Mouse (Mus musculus) C2C12 (cell line): ENCODE data around the gene Lmx1b. TPM values are rescaled to one million over a fixed set of nuclear protein-coding genes. Genes with fewer than 3 reads are reported as not detected.

Source experiments
- H3K27me3 ChIP-seq: one replicate; pipeline ENCODE4 v1.6.1; 2011; ENCODE audit not compliant: control insufficient read depth, insufficient read depth, insufficient read length
- H3K36me3 ChIP-seq: one replicate; pipeline ENCODE4 v1.6.1; 2011; ENCODE audit not compliant: control insufficient read depth, insufficient read depth
- H3K4me3 ChIP-seq: one replicate; pipeline ENCODE4 v1.5.1; 2011; ENCODE audit warnings: mild to moderate bottlenecking, control low read depth; ENCODE audit not compliant: poor library complexity, insufficient read depth, severe bottlenecking
- H3K79me2 ChIP-seq: one replicate; pipeline ENCODE4 v1.6.1; 2011; ENCODE audit not compliant: control insufficient read depth, insufficient read depth
- H3K79me3 ChIP-seq: one replicate; pipeline ENCODE4 v1.6.1; 2011; ENCODE audit warnings: low read depth, control low read depth
- H3ac ChIP-seq: one replicate; pipeline ENCODE3; 2011; ENCODE audit warnings: low read depth; ENCODE audit not compliant: control insufficient read depth, insufficient read length
- CEBPB ChIP-seq: IDR thresholded peaks from one replicate; pipeline ENCODE4 v1.6.1; 2011; ENCODE audit warnings: low read depth, mild to moderate bottlenecking, control low read depth, moderate library complexity
- CTCF ChIP-seq: IDR thresholded peaks from one replicate; pipeline ENCODE4 v1.5.1; 2011; ENCODE audit not compliant: control insufficient read depth, insufficient read depth, insufficient read length
- FOSL1 ChIP-seq: IDR thresholded peaks from one replicate; pipeline ENCODE4 v1.8.0; 2011; ENCODE audit warnings: mild to moderate bottlenecking, low read length; ENCODE audit not compliant: poor library complexity, insufficient read depth, severe bottlenecking
- MAX ChIP-seq: IDR thresholded peaks from one replicate; pipeline ENCODE4 v1.6.1; 2011; ENCODE audit warnings: mild to moderate bottlenecking, control low read depth
- MYOD1 ChIP-seq: IDR thresholded peaks from one replicate; pipeline ENCODE4 v1.6.1; 2011; ENCODE audit warnings: low read depth; ENCODE audit not compliant: control insufficient read depth, insufficient read length
- MYOG ChIP-seq: IDR thresholded peaks from one replicate; pipeline ENCODE4 v1.6.1; 2011; ENCODE audit not compliant: control insufficient read depth, insufficient read length; ENCODE audit errors: extremely low read depth
- USF1 ChIP-seq: IDR thresholded peaks from one replicate; pipeline ENCODE4 v1.6.1; 2011; ENCODE audit warnings: low read depth, mild to moderate bottlenecking, control low read depth, moderate library complexity
- polyA plus RNA-seq: library from polyadenylated mRNA; unstranded; fragments of >200 nt; fragmentation: generic; extraction: Trizol; gene quantifications from one replicate; pipeline ENCODE4 v1.2.1, GENCODE M21; 2012; ENCODE audit warnings: missing spikeins

Lmx1b gene
- polyA plus RNA-seq, 1 experiment, result not detected

GRCm38 (mm10) chr2:33573075-33573474 lies 67.2 kb downstream of the Lmx1b start:
- TF ChIP-seq MYOG (no peak), FOSL1 (no peak), CTCF (no peak)
- Histone ChIP-seq H3K27me3 (peaks cover 83% of the 10 kb centered on the region), H3ac (no peak overlapping the region), H3K36me3 (no peaks in the 10 kb centered on the region), H3K79me3 (no peaks in the 10 kb centered on the region), H3K4me3 (no peak overlapping the region), H3K79me2 (no peaks in the 10 kb centered on the region)

DNA sequence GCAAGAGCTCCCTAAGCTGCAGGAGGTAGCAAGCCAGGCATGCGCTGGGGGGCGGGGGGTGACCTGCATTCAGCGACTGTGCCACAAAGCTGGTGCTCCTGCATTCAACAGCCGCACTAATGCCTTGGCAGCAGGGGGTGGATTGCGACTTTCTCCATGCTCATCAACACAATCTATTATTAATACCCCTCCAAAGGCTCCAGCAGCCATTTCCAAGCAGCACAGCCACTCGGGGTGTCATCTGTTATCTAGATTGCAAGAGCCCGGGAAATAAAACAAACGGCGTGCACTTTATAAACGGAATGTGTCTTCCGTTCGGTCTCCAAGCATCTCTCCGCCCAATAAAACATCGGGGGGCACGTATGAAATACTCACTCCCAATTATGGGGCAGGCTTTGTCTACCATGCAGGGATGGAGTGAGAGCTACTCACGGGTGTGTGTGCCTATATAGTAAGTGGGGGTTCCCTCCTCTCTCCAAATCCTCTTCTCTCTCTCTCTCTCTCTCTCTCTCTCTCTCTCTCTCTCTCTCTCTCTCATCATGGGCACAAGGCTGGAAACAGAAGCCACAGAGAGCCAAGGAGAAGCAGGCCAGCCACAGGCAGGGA lies 69.0 kb downstream of the Lmx1b start:
- H3ac ChIP-seq, result no peak overlapping the region
- no peak overlapping the region for H3K4me3 ChIP-seq
- H3K36me3 ChIP-seq, result no peaks in the 10 kb centered on the region
- no peaks in the 10 kb centered on the region for H3K79me3 ChIP-seq
- peaks cover 83% of the 10 kb centered on the region for H3K27me3 ChIP-seq
- TF ChIP-seq FOSL1 (no peak), CTCF (no peak), MAX (no peak), MYOG (no peak), USF1 (no peak), MYOD1 (no peak), CEBPB (no peak)
- H3K79me2 ChIP-seq, result no peaks in the 10 kb centered on the region

DNA sequence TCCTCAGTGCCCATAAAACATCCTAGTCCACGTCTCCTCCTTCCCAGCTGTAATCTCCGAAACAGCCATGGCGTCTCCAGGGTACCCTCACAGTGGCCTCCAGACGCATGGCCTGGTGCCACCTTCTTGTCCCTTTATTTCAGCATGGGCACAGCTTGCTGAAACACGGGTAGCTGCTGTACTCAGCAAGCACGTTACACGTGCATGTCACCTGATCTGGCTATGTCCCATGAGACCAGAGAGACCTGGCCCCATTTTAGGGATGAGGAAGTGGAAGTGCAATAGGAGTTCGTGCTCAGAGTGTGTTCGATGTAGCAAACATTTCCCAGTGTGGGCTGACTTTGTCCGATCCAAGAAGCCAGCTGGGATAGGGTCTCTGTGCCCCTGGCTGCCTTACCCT lies 70.6 kb downstream of the Lmx1b start:
- Histone ChIP-seq H3K27me3 (peaks cover 84% of the 10 kb centered on the region), H3ac (no peak overlapping the region)
- no peak for TF ChIP-seq CEBPB
- TF ChIP-seq MYOD1, result no peak
- TF ChIP-seq USF1, result no peak
- no peak for TF ChIP-seq CTCF
- TF ChIP-seq MYOG, result no peak
- TF ChIP-seq FOSL1, result no peak
- TF ChIP-seq MAX, result no peak

DNA sequence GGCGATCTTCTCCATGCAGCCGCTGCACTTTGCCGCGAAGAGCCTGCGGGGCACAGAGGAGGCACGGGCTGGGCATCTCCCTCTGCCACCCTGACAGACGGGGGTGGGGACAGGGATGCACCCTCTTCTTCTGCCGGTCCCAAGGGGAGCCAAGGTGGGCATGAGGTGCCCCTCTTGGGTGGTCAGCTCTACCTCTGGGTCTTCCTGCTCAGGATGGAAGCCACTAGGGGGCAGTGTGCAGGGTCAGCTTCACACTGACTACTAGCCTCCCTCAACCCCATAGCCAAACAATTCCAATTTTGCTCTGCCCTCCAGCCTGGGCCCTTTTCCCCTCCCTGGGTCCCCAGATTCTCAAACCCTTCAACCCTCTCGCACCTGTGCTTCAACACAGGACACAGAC lies 71.1 kb downstream of the Lmx1b start:
- Histone ChIP-seq H3K27me3 (peaks cover 84% of the 10 kb centered on the region), H3K79me3 (no peaks in the 10 kb centered on the region), H3ac (no peak overlapping the region), H3K36me3 (no peaks in the 10 kb centered on the region), H3K4me3 (no peak overlapping the region), H3K79me2 (no peaks in the 10 kb centered on the region)
- TF ChIP-seq CTCF (no peak), FOSL1 (no peak), MYOD1 (no peak), USF1 (no peak), MYOG (no peak), MAX (no peak), CEBPB (no peak)

More for the DNA sequence above, 70.6 kb downstream of the Lmx1b start:
- Histone ChIP-seq H3K36me3 (no peaks in the 10 kb centered on the region), H3K79me2 (no peaks in the 10 kb centered on the region), H3K4me3 (no peak overlapping the region), H3K79me3 (no peaks in the 10 kb centered on the region)

GRCm38 (mm10) chr2:33565886-33566285 lies 74.4 kb downstream of the Lmx1b start:
- peaks cover 96% of the 10 kb centered on the region for H3K27me3 ChIP-seq
- TF ChIP-seq MYOD1 (no peak), USF1 (no peak), CEBPB (no peak), CTCF (no peak), MAX (no peak), FOSL1 (no peak), MYOG (no peak)

GRCm38 (mm10) chr2:33564748-33565147 lies 75.6 kb downstream of the Lmx1b start:
- peaks cover 91% of the 10 kb centered on the region for H3K27me3 ChIP-seq
- H3K36me3 ChIP-seq, result no peaks in the 10 kb centered on the region
- TF ChIP-seq MYOD1, result no peak
- H3K79me2 ChIP-seq, result no peaks in the 10 kb centered on the region
- H3K4me3 ChIP-seq, result no peak overlapping the region
- no peak overlapping the region for H3ac ChIP-seq
- H3K79me3 ChIP-seq, result no peaks in the 10 kb centered on the region

More at GRCm38 (mm10) chr2:33565886-33566285, 74.4 kb downstream of the Lmx1b start:
- H3K79me3 ChIP-seq, result no peaks in the 10 kb centered on the region
- no peak overlapping the region for H3K4me3 ChIP-seq
- H3K79me2 ChIP-seq, result no peaks in the 10 kb centered on the region
- no peaks in the 10 kb centered on the region for H3K36me3 ChIP-seq
- no peak overlapping the region for H3ac ChIP-seq
